In genomic region chr1:35579392-35579791, GRCm38 (mm10) we compare ENCODE assay signal across 25 mouse cellular contexts.
"Had no signal": no experiment of that assay in that cellular context is flagged by ENCODE, and none has a peak within 500 bp of the region (broad histone marks: within the 10 kb centered on the region; RNA-seq: fewer than 3 reads in every experiment).

No protein-coding gene starts in this region.

- H3K27me3 ChIP-seq: heart, embryonic 13.5 days; heart, embryonic 15.5 days; hindbrain, embryonic 13.5 days; intestine, embryonic 15.5 days; limb, embryonic 12.5 days; liver, embryonic 13.5 days; liver, embryonic 15.5 days had no signal

- H3K36me3 ChIP-seq: heart, embryonic 13.5 days; heart, embryonic 15.5 days; hindbrain, embryonic 13.5 days; intestine, embryonic 15.5 days; limb, embryonic 10.5 days; limb, embryonic 12.5 days; liver, embryonic 13.5 days; liver, embryonic 15.5 days had no signal

- H3K4me1 ChIP-seq: heart, embryonic 15.5 days; hindbrain, embryonic 13.5 days; intestine, embryonic 15.5 days; liver, embryonic 13.5 days; liver, embryonic 15.5 days had no signal

- H3K4me3 ChIP-seq: heart, adult 2 months; heart, embryonic 13.5 days; heart, embryonic 15.5 days; hindbrain, embryonic 13.5 days; intestine, embryonic 15.5 days; left cerebral cortex, adult 2 months; limb, embryonic 10.5 days; limb, embryonic 12.5 days; liver, embryonic 13.5 days; liver, embryonic 15.5 days had no signal

- H3K9me3 ChIP-seq: heart, embryonic 13.5 days; heart, embryonic 15.5 days; hindbrain, embryonic 13.5 days; intestine, embryonic 15.5 days; limb, embryonic 10.5 days; limb, embryonic 12.5 days; liver, embryonic 13.5 days; liver, embryonic 15.5 days had no signal

- H3K27ac ChIP-seq: heart, adult 2 months; heart, embryonic 13.5 days; heart, embryonic 15.5 days; hindbrain, embryonic 13.5 days; intestine, embryonic 15.5 days; left cerebral cortex, adult 2 months; limb, embryonic 10.5 days; limb, embryonic 12.5 days; liver, embryonic 13.5 days; liver, embryonic 15.5 days had no signal

- H3K9ac ChIP-seq: heart, embryonic 13.5 days; heart, embryonic 15.5 days; hindbrain, embryonic 13.5 days; intestine, embryonic 15.5 days; limb, embryonic 12.5 days; liver, embryonic 13.5 days; liver, embryonic 15.5 days; liver, postnatal 0 days had no signal

- DNase-seq: gastrocnemius, postnatal 14 days; gastrocnemius, postnatal 36 days; heart, adult 11 months; heart, adult 2 months; heart, postnatal 14 days; heart, postnatal 36 days; kidney, adult 18-20 months; kidney, adult 8-10 months; kidney, postnatal 10 days; kidney, postnatal 25 days; layer of hippocampus, adult 9-11 months; liver; liver, embryonic 13.5 days; liver, postnatal 0 days; lung, adult 2 months had no signal

- H3K4me2 ChIP-seq: heart, embryonic 11.5 days; heart, embryonic 13.5 days; heart, embryonic 15.5 days; hindbrain, embryonic 13.5 days; intestine, embryonic 15.5 days; limb, embryonic 12.5 days; liver, embryonic 11.5 days; liver, embryonic 13.5 days; liver, embryonic 15.5 days had no signal
